14 mouse cellular contexts compared by ENCODE assay signal in genomic region chr1:182087351-182087750, GRCm38 (mm10). TPM values are rescaled to one million over a fixed set of nuclear protein-coding genes. Genes with fewer than 3 reads are reported as not detected.
A peak's percentile ranks its signal among the peaks of the same experiment; 100 is the strongest.
DNase-seq lines count a peak whose midpoint lies in the region; ATAC-seq and TF ChIP-seq lines count a peak whose summit lies in the region.
"Had no signal": no experiment of that assay in that cellular context is flagged by ENCODE, and none has a peak within 500 bp of the region (broad histone marks: within the 10 kb centered on the region; RNA-seq: fewer than 3 reads in every experiment).

No protein-coding gene starts in this region.

- no peak for ATAC-seq in hindbrain, postnatal 0 days
- ATAC-seq in hindbrain, embryonic 16.5 days: no peak
- no peak for ATAC-seq in midbrain, postnatal 0 days (ENCODE audit: low FRiP score)
- ATAC-seq in midbrain, embryonic 13.5 days: no peak
- ATAC-seq: inflammation-experienced regulatory T-cells, adult 6 months had no signal

- no peak for TF ChIP-seq POLR2A in embryonic fibroblast, embryonic 13.5 days (IDR thresholded peaks at IDR 0.05; ENCODE audit: low read depth, low read length)

- no peak overlapping the region for H3K4me3 ChIP-seq in hindbrain, postnatal 0 days (ENCODE audit: low read length)
- H3K4me3 ChIP-seq in hindbrain, embryonic 16.5 days (ENCODE audit: low read length): no peak overlapping the region
- no peak overlapping the region for H3K4me3 ChIP-seq in midbrain, postnatal 0 days (ENCODE audit: low read depth, low read length)
- no peak overlapping the region for H3K4me3 ChIP-seq in midbrain, embryonic 13.5 days (replicated peaks)
- no peak overlapping the region for H3K4me3 ChIP-seq in embryonic fibroblast, embryonic 13.5 days (ENCODE audit: insufficient read depth, low read length)
- H3K4me3 ChIP-seq: embryonic facial prominence, embryonic 15.5 days; forebrain, embryonic 15.5 days; heart, embryonic 15.5 days; hindbrain, embryonic 10.5 days had no signal

- no peak overlapping the region for H3K9ac ChIP-seq in hindbrain, postnatal 0 days (replicated peaks; ENCODE audit: low read length)
- no peak overlapping the region for H3K9ac ChIP-seq in hindbrain, embryonic 16.5 days (ENCODE audit: low read depth, low read length)
- H3K9ac ChIP-seq in midbrain, postnatal 0 days (replicated peaks; ENCODE audit: low read length, poor library complexity, severe bottlenecking): no peak overlapping the region
- H3K9ac ChIP-seq in midbrain, embryonic 13.5 days (replicated peaks): no peak overlapping the region
- H3K9ac ChIP-seq: embryonic facial prominence, embryonic 15.5 days; forebrain, embryonic 15.5 days; heart, embryonic 15.5 days; hindbrain, embryonic 14.5 days had no signal

- DNase-seq in hindbrain, postnatal 0 days (ENCODE audit: low spot score): no peak
- no peak for DNase-seq in midbrain, postnatal 0 days (ENCODE audit: low spot score)
- DNase-seq in left cerebral cortex, postnatal 36 days (ENCODE audit: low spot score in 2 of 2): no peak
- DNase-seq: gastrocnemius, postnatal 10 days had no signal

- no peaks in the 10 kb centered on the region for H3K27me3 ChIP-seq in hindbrain, postnatal 0 days (ENCODE audit: insufficient read depth, low read length)
- H3K27me3 ChIP-seq in hindbrain, embryonic 16.5 days (replicated peaks; ENCODE audit: control insufficient read depth, insufficient read depth, low read length): no peaks in the 10 kb centered on the region
- H3K27me3 ChIP-seq in midbrain, postnatal 0 days (ENCODE audit: insufficient read depth, low read length): no peaks in the 10 kb centered on the region
- H3K27me3 ChIP-seq in midbrain, embryonic 13.5 days: no peaks in the 10 kb centered on the region
- H3K27me3 ChIP-seq: embryonic facial prominence, embryonic 15.5 days; forebrain, embryonic 15.5 days; heart, embryonic 15.5 days had no signal

- no peak for TF ChIP-seq CTCF in hindbrain, postnatal 0 days (IDR thresholded peaks at IDR 0.05; ENCODE audit: low read depth)
- no peak for TF ChIP-seq CTCF in midbrain, postnatal 0 days (IDR thresholded peaks at IDR 0.05)
- no peak for TF ChIP-seq CTCF in embryonic fibroblast, embryonic 13.5 days (IDR thresholded peaks at IDR 0.05; ENCODE audit: borderline replicate concordance, insufficient read depth, low read length)

- H3K27ac ChIP-seq in hindbrain, postnatal 0 days: 0 out of 2 replicates have a peak overlapping the region, but pooled peaks have one; percentile 32
- H3K27ac ChIP-seq in hindbrain, embryonic 16.5 days (ENCODE audit: low read depth, low read length): no peak overlapping the region
- 0 out of 2 replicates have a peak overlapping the region, but pooled peaks have one; percentile 39 for H3K27ac ChIP-seq in midbrain, postnatal 0 days (ENCODE audit: low read depth, low read length)
- no peak overlapping the region for H3K27ac ChIP-seq in midbrain, embryonic 13.5 days
- H3K27ac ChIP-seq in embryonic fibroblast, embryonic 13.5 days (ENCODE audit: insufficient read depth, low read length): peak overlapping the region; percentile 68

- H3K9me3 ChIP-seq in hindbrain, postnatal 0 days (ENCODE audit: low read length): no peaks in the 10 kb centered on the region
- no peaks in the 10 kb centered on the region for H3K9me3 ChIP-seq in hindbrain, embryonic 16.5 days (ENCODE audit: control insufficient read depth, low read length)
- H3K9me3 ChIP-seq in midbrain, postnatal 0 days (ENCODE audit: low read length): no peaks in the 10 kb centered on the region
- no peaks in the 10 kb centered on the region for H3K9me3 ChIP-seq in midbrain, embryonic 13.5 days
- H3K9me3 ChIP-seq: embryonic facial prominence, embryonic 15.5 days; forebrain, embryonic 15.5 days; heart, embryonic 15.5 days; hindbrain, embryonic 10.5 days had no signal

- intact Hi-C loops in left cerebral cortex, postnatal 36 days (cut with DNase I): loop anchor here (5.0 kb wide), 1 partner anchor 65 kb away; no protein-coding TSS in a partner anchor

- H3K36me3 ChIP-seq in hindbrain, postnatal 0 days (ENCODE audit: insufficient read depth, low read length): no peaks in the 10 kb centered on the region
- H3K36me3 ChIP-seq in hindbrain, embryonic 16.5 days (ENCODE audit: control insufficient read depth, insufficient read depth, low read length): no peaks in the 10 kb centered on the region
- H3K36me3 ChIP-seq in midbrain, postnatal 0 days (ENCODE audit: insufficient read depth, low read length): no peaks in the 10 kb centered on the region
- no peaks in the 10 kb centered on the region for H3K36me3 ChIP-seq in midbrain, embryonic 13.5 days
- H3K36me3 ChIP-seq: embryonic facial prominence, embryonic 15.5 days; forebrain, embryonic 15.5 days; heart, embryonic 15.5 days; hindbrain, embryonic 10.5 days had no signal

- no peak overlapping the region for H3K4me2 ChIP-seq in hindbrain, postnatal 0 days (ENCODE audit: low read depth, low read length)
- no peak overlapping the region for H3K4me2 ChIP-seq in hindbrain, embryonic 16.5 days (ENCODE audit: low read length)
- no peak overlapping the region for H3K4me2 ChIP-seq in midbrain, postnatal 0 days (ENCODE audit: low read depth, low read length, poor library complexity, severe bottlenecking)
- no peak overlapping the region for H3K4me2 ChIP-seq in midbrain, embryonic 13.5 days (replicated peaks)
- H3K4me2 ChIP-seq: embryonic facial prominence, embryonic 15.5 days; forebrain, embryonic 15.5 days; heart, embryonic 11.5 days; heart, embryonic 15.5 days; hindbrain, embryonic 14.5 days had no signal

- 66% methylated on average over 3 of the region's 3 CpGs for WGBS in hindbrain, postnatal 0 days
- 67% methylated on average over 3 of the region's 3 CpGs for WGBS in hindbrain, embryonic 16.5 days
- 80% methylated on average over 3 of the region's 3 CpGs for WGBS in midbrain, postnatal 0 days
- 78% methylated on average over 3 of the region's 3 CpGs for WGBS in midbrain, embryonic 13.5 days

- H3K4me1 ChIP-seq in hindbrain, postnatal 0 days (ENCODE audit: insufficient read depth, low read length): peaks cover 29% of the 10 kb centered on the region
- peaks cover 25% of the 10 kb centered on the region for H3K4me1 ChIP-seq in hindbrain, embryonic 16.5 days (ENCODE audit: control insufficient read depth, insufficient read depth, low read depth, low read length)
- no peaks in the 10 kb centered on the region for H3K4me1 ChIP-seq in midbrain, postnatal 0 days (ENCODE audit: insufficient read depth, low read length)
- H3K4me1 ChIP-seq in midbrain, embryonic 13.5 days (replicated peaks): peaks cover 42% of the 10 kb centered on the region
- H3K4me1 ChIP-seq in embryonic fibroblast, embryonic 13.5 days (ENCODE audit: control insufficient read depth, insufficient read depth, low read length): peaks cover 21% of the 10 kb centered on the region; the same call in 1 of the 2 replicates

RNA-seq across cellular contexts. Expression of gene Srp9, which starts 37.2 kb away (rescaled TPM):
- 61.4 and 63.9 TPM in 2 replicates for total RNA-seq in hindbrain, postnatal 0 days (2014; rRNA removed)
- 168 and 179 TPM in 2 replicates for polyA plus RNA-seq in hindbrain, postnatal 0 days (2015; fragmentation: Nextera tagmentation; extraction: Ambion mirVana)
- polyA plus RNA-seq in hindbrain, embryonic 16.5 days (2015; fragmentation: Nextera tagmentation; extraction: Ambion mirVana): 125 and 134 TPM in 2 replicates
- total RNA-seq in midbrain, postnatal 0 days (2014; rRNA removed): 70.5 and 76.1 TPM in 2 replicates
- polyA plus RNA-seq in midbrain, postnatal 0 days (2015; fragmentation: Nextera tagmentation; extraction: Ambion mirVana): 169 and 173 TPM in 2 replicates
- 135 and 142 TPM in 2 replicates for polyA plus RNA-seq in midbrain, embryonic 13.5 days (2015; fragmentation: Nextera tagmentation; extraction: Ambion mirVana)
- polyA plus RNA-seq in embryonic fibroblast, embryonic 13.5 days (2011; ENCODE audit: insufficient read length, low read depth, missing spikeins): 86.9 and 91.6 TPM in 2 replicates
- 10 to 100 TPM; 61.0 to 63.4 TPM for total RNA-seq in left cerebral cortex, postnatal 36 days (2021)

Comparison
In these comparisons a context has a peak if more than half of its experiments do, and no peak if none do; other contexts are left out.
1. H3K27ac ChIP-seq: peak in hindbrain, postnatal 0 days (single experiment), midbrain, postnatal 0 days (single experiment) and embryonic fibroblast, embryonic 13.5 days (single experiment); none in hindbrain, embryonic 16.5 days (single experiment) and midbrain, embryonic 13.5 days (single experiment).